Mouse (Mus musculus): Measurements from ENCODE around the gene Wdr66.

DNA sequence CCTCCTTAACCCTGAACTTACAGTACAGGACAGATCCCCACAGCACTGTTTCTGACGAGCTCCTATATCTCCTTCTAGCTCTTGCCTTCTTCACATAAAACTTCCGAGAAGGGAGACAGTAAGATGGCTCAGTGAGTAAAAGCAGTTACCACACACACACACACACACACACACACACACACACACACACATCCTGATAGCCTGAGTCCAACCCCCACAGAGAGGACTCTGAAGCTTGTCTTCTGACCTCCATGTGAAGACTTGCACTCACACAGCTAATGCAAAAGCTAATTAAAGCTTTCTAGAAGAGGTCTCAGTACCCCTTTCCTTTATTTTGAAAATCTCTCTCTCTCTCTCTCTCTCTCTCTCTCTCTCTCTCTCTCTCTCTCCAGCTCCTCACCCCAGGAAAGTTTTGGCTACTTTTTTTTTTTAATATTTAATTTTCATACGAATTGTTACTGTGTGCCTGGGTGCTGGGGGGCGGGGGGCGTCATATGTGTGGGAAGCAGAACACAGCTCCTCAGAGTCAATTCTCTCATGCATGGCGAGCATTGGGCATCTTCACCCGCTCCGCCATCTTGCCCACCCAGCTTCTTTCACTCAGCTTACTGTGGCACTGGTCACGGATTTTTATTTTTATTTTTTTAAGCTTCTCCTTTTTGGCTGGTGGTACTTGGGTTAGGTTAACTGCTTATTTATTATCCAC lies 24.9 kb downstream of the Wdr66 start:
- TF ChIP-seq CTCF (IDR thresholded peaks at IDR 0.05; ENCODE audit: low read depth) (no peak), EP300 (IDR thresholded peaks at IDR 0.05; ENCODE audit: low read depth) (no peak)
